Mouse (Mus musculus): Measurements from ENCODE around the gene Plekhh3. TPM values are rescaled to one million over a fixed set of nuclear protein-coding genes. Genes with fewer than 3 reads are reported as not detected.
"Not testable (repeated sequence)": the region's sequence is repeated elsewhere in the genome, so short reads cannot be mapped to it uniquely, and the experiment has no call there.

Plekhh3 gene
- polyA plus RNA-seq, 1 experiment from 2014 or later = 1.1 TPM

- 36% methylated on average over 18 of the region's 18 CpGs for WGBS (ENCODE audit: insufficient replicate concordance)
- no peak for DNase-seq
Measured at GRCm38 (mm10) chr11:101130056-101130756, 40.9 kb downstream of the Plekhh3 start.

GRCm38 (mm10) chr11:101128996-101129577, 42.1 kb downstream of the Plekhh3 start:
- no peak overlapping the region for H3K4me3 ChIP-seq (replicated peaks)
- no peak overlapping the region for H3K27ac ChIP-seq
- peaks cover 17% of the 10 kb centered on the region for H3K4me1 ChIP-seq (replicated peaks)
- H3K9me3 ChIP-seq (replicated peaks) = peaks cover 10% of the 10 kb centered on the region; the same call in 1 of the 2 replicates
- H3K4me2 ChIP-seq = no peak overlapping the region
- peaks cover 29% of the 10 kb centered on the region for H3K36me3 ChIP-seq
- ATAC-seq (ENCODE audit: low read depth) (no peak), DNase-seq (no peak)
- 71% methylated on average over 11 of the region's 11 CpGs for WGBS (ENCODE audit: insufficient replicate concordance)
- H3K27me3 ChIP-seq = no peaks in the 10 kb centered on the region
- H3K9ac ChIP-seq = no peak overlapping the region

More at GRCm38 (mm10) chr11:101130056-101130756, 40.9 kb downstream of the Plekhh3 start:
- ATAC-seq (ENCODE audit: low read depth) = no peak
- no peak overlapping the region for H3K9ac ChIP-seq
- H3K4me1 ChIP-seq (replicated peaks) = peaks cover 17% of the 10 kb centered on the region
- no peaks in the 10 kb centered on the region for H3K27me3 ChIP-seq
- H3K4me2 ChIP-seq = no peak overlapping the region
- no peak overlapping the region for H3K27ac ChIP-seq
- peaks cover 21% of the 10 kb centered on the region for H3K36me3 ChIP-seq
- no peak overlapping the region for H3K4me3 ChIP-seq (replicated peaks)
- peaks cover 10% of the 10 kb centered on the region; the same call in 1 of the 2 replicates for H3K9me3 ChIP-seq (replicated peaks)

- Histone ChIP-seq H3K4me1 (replicated peaks) (peaks cover 17% of the 10 kb centered on the region), H3K4me3 (replicated peaks) (no peak overlapping the region), H3K27ac (no peak overlapping the region), H3K9me3 (replicated peaks) (peaks cover 10% of the 10 kb centered on the region; the same call in 1 of the 2 replicates), H3K36me3 (peaks cover 48% of the 10 kb centered on the region), H3K4me2 (no peak overlapping the region), H3K9ac (no peak overlapping the region), H3K27me3 (no peaks in the 10 kb centered on the region)
- DNase-seq (no peak), ATAC-seq (ENCODE audit: low read depth) (no peak)
- WGBS (ENCODE audit: insufficient replicate concordance) = 78% methylated on average over 1 of the region's 1 CpGs
Measured at GRCm38 (mm10) chr11:101127075-101127474, 44.1 kb downstream of the Plekhh3 start.

DNA sequence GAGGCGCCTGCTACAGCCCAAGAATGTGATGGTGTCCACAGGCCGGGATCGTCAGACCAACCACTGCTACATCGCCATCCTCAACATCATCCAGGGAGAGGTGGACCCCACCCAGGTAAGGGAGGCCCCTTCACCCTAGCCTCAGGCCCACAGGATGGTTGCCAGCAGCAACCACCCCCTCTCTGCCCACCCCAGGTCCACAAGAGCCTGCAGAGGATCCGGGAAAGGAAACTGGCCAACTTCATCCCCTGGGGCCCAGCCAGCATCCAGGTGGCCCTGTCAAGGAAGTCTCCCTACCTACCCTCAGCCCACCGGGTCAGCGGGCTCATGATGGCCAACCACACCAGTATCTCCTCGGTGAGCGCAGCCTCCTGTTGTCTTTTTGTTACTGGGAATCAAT, 46.1 kb downstream of the Plekhh3 start:
- H3K4me2 ChIP-seq; ATAC-seq (ENCODE audit: low read depth); H3K4me3 ChIP-seq (replicated peaks); H3K27ac ChIP-seq; H3K9ac ChIP-seq; H3K9me3 ChIP-seq (replicated peaks); DNase-seq; H3K27me3 ChIP-seq: not testable (repeated sequence)
- 91% methylated on average over 9 of the region's 9 CpGs for WGBS (ENCODE audit: insufficient replicate concordance)
- H3K4me1 ChIP-seq (replicated peaks) = peaks cover 19% of the 10 kb centered on the region
- peaks cover 55% of the 10 kb centered on the region for H3K36me3 ChIP-seq

DNA sequence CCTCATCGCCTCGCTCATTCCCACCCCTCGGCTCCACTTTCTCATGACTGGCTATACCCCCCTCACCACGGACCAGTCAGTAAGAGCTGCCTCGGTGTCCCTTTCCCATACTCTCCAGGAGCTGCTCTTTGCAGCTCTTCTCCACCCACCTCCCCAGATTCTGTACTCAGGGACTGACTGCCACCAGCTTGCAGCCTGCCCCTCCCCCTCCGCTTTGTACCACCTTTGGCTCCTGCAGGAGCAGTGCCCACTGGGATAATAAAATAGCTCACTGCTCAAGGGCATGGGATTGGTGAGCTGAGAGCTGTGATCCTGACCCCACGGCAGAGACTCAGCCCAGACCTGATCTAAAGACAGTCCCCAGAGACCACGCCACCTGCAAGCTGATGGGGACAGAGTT, 46.7 kb downstream of the Plekhh3 start:
- ATAC-seq (ENCODE audit: low read depth); H3K4me2 ChIP-seq; H3K4me3 ChIP-seq (replicated peaks); H3K27me3 ChIP-seq; DNase-seq; H3K9ac ChIP-seq; H3K27ac ChIP-seq; H3K9me3 ChIP-seq (replicated peaks): not testable (repeated sequence)
- 87% methylated on average over 8 of the region's 8 CpGs for WGBS (ENCODE audit: insufficient replicate concordance)
- Histone ChIP-seq H3K36me3 (peaks cover 55% of the 10 kb centered on the region), H3K4me1 (replicated peaks) (peaks cover 18% of the 10 kb centered on the region)

- H3K9ac ChIP-seq = peak overlapping the region; percentile 91
- H3K4me2 ChIP-seq = peak overlapping the region; percentile 99
- peaks cover 44% of the 10 kb centered on the region for H3K36me3 ChIP-seq
- no peaks in the 10 kb centered on the region for H3K27me3 ChIP-seq
- peak overlapping the region; percentile 96 for H3K27ac ChIP-seq
- ATAC-seq (ENCODE audit: low read depth) (no peak), DNase-seq (peak; percentile 21)
- peak overlapping the region; percentile 91 for H3K4me3 ChIP-seq (replicated peaks)
- no peaks in the 10 kb centered on the region for H3K9me3 ChIP-seq (replicated peaks)
- H3K4me1 ChIP-seq (replicated peaks) = peaks cover 46% of the 10 kb centered on the region
- 22% methylated on average over 19 of the region's 19 CpGs for WGBS (ENCODE audit: insufficient replicate concordance)
Measured at GRCm38 (mm10) chr11:101120545-101121188, 50.5 kb downstream of the Plekhh3 start.

DNA sequence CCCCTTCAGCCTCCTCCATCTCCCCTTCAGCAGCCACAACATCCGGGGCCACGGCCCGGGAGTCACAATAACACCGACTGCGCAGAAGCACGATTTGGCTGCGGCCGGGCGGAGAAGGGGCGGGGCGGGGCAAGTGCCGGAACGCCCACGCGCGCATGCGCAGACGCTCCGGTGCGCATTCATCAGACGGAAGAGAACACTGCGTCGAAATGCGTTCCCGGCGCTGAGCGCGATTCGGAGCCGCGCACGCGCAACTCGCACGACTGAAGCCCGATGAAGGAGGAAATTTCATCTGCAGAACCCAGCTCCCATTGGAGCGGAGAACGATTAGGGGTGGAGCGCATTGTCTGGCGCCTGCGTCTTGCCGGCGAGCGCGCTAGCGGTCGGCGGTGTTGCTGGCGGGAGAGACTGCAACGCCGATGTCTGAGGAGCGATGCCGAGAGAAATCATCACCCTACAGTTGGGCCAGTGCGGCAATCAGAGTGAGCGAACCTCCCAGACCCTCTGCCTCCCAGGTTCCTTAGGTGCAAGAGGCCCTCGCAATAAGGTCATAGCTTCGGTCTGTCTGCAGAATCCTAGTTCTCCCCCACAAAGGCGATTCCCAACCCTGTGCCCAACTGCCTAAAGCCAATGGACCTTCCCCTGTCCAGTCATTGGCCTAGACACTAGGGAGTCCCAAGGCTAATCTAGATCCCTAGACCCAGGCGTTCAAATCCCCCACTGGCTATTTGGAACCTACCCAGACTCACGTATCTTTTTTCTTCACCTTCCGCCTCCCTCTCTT, 51.2 kb downstream of the Plekhh3 start, which contains the start of the genes Retreg3 and Tubg1:
TSS of gene Retreg3 (minus strand) at position 133 of the 784 bp plus-strand sequence.
TSS of gene Tubg1 (plus strand) at position 178 of the 784 bp plus-strand sequence.
- Histone ChIP-seq H3K4me3 (replicated peaks) (peak within 1 kb of the TSS; percentile 91), H3K27me3 (no peaks in the 10 kb centered on the region), H3K27ac (peak within 1 kb of the TSS; percentile 96), H3K36me3 (peaks cover 40% of the 10 kb centered on the region), H3K9me3 (replicated peaks) (no peaks in the 10 kb centered on the region), H3K9ac (peak within 1 kb of the TSS; percentile 93), H3K4me2 (peak within 1 kb of the TSS; percentile 99), H3K4me1 (replicated peaks) (peaks cover 53% of the 10 kb centered on the region)
- ATAC-seq (ENCODE audit: low read depth) (peak; percentile 91), DNase-seq (peak; percentile 98)
- under 1% methylated on average over 61 of the region's 61 CpGs for WGBS (ENCODE audit: insufficient replicate concordance)

DNA sequence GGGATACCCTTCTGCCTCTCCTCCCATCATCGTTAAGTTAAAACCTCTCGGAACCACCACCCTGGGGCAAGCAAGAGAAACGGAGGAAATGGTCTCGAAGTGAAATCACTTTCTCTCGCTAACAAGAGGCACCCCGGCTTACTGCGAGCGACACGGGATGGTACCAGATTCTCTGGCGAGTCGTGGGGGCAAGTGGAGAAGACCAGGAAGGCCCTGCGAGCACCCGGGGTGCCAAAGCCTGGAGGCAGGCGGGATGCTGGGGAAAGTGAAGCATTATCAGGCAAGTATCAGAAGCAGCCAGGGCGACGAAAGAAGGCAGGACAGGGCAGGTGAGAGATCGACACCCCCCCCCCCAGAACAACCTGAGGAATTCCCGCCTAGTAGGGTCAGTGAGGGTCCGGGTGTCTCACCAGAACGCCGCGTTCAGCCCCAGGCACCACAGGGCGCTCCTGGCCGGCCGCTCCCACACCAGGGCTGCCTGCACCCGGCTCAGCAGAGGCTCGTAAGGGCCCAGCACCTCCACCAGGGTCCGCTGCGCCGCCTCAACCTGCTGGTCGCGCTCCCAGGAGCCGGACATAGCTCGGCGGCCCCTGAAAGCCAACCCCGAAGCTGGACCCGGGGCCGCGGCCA, 51.9 kb downstream of the Plekhh3 start:
- no peaks in the 10 kb centered on the region for H3K27me3 ChIP-seq
- H3K36me3 ChIP-seq = peaks cover 35% of the 10 kb centered on the region
- H3K4me1 ChIP-seq (replicated peaks) = peaks cover 55% of the 10 kb centered on the region
- H3K4me3 ChIP-seq (replicated peaks) = peak overlapping the region; percentile 91
- ATAC-seq (ENCODE audit: low read depth) = peak; percentile 73
- peak overlapping the region; percentile 93 for H3K9ac ChIP-seq
- no peaks in the 10 kb centered on the region for H3K9me3 ChIP-seq (replicated peaks)
- H3K27ac ChIP-seq = peak overlapping the region; percentile 96
- no peak for DNase-seq
- WGBS (ENCODE audit: insufficient replicate concordance) = under 1% methylated on average over 38 of the region's 39 CpGs
- H3K4me2 ChIP-seq = peak overlapping the region; percentile 78

- peak overlapping the region; percentile 91 for H3K4me3 ChIP-seq (replicated peaks)
- no peaks in the 10 kb centered on the region for H3K9me3 ChIP-seq (replicated peaks)
- DNase-seq (no peak), ATAC-seq (ENCODE audit: low read depth) (no peak)
- H3K36me3 ChIP-seq = peaks cover 34% of the 10 kb centered on the region
- H3K4me1 ChIP-seq (replicated peaks) = peaks cover 55% of the 10 kb centered on the region
- peak overlapping the region; percentile 78 for H3K4me2 ChIP-seq
- H3K9ac ChIP-seq = peak overlapping the region; percentile 93
- WGBS (ENCODE audit: insufficient replicate concordance) = 16% methylated on average over 4 of the region's 4 CpGs
- peak overlapping the region; percentile 96 for H3K27ac ChIP-seq
- no peaks in the 10 kb centered on the region for H3K27me3 ChIP-seq
Measured at GRCm38 (mm10) chr11:101118105-101118504, 53.0 kb downstream of the Plekhh3 start.

DNA sequence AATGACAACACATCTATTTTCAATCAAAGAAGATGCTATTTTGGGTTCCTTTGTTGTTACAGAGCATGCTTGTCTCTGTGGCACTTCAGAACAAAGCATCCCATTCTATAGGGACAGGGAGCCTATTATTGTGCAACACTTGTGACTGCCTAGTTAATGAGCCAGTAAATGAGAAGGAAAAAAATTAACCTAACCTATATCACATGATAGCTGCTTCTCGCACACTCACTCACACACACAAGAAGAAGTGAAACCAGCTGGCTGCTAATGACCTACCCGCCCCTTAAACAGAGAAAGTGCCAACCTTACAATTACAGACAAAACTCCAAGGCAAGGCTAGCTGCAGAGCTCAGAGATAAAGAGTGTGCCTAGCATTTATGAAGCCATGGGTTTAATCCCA, 55.6 kb downstream of the Plekhh3 start:
- 74% methylated on average over 2 of the region's 2 CpGs for WGBS (ENCODE audit: insufficient replicate concordance)
- no peaks in the 10 kb centered on the region for H3K27me3 ChIP-seq
- ATAC-seq (ENCODE audit: low read depth) = no peak

More for the DNA sequence above, 55.6 kb downstream of the Plekhh3 start:
- H3K4me2 ChIP-seq = peak overlapping the region; percentile 0; the same call in 1 of the 2 replicates
- H3K4me3 ChIP-seq (replicated peaks) = no peak overlapping the region
- peak overlapping the region; percentile 36; the same call in 1 of the 2 replicates for H3K27ac ChIP-seq
- no peaks in the 10 kb centered on the region for H3K9me3 ChIP-seq (replicated peaks)
- H3K9ac ChIP-seq = no peak overlapping the region
- H3K4me1 ChIP-seq (replicated peaks) = peaks cover 54% of the 10 kb centered on the region
- peaks cover 24% of the 10 kb centered on the region for H3K36me3 ChIP-seq
- no peak for DNase-seq

Measured in liver, embryonic 13.5 days (tissue).